Mouse (Mus musculus) right cerebral cortex, postnatal 14 days (tissue): ENCODE results near the gene Tyw1.
A peak's percentile ranks its signal among the peaks of the same experiment; 100 is the strongest.

ENCODE experiments used
- DNase-seq: peaks from one replicate; pipeline ENCODE4 v3.0.0; 2022

Tyw1 gene

DNA sequence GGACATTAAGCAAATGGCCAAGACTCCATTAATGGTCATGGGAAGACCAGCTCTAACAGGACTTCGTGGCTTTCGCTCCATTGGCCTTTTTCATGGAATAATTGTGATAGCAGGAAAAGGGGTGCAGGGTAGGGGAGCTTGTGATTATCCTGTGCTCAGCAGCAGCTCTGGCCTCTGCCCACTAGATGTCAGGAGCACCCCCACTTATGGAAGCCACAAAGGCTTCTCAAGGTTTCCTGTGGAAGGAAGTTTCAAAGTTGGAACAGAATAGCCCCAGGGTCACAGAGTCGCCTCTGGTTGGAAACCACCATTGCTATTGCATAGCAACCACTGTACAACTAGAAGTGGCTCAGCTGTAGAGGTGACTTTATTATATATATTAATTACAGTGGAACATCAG lies 65.1 kb downstream of the Tyw1 start:
- DNase-seq = no peak

DNA sequence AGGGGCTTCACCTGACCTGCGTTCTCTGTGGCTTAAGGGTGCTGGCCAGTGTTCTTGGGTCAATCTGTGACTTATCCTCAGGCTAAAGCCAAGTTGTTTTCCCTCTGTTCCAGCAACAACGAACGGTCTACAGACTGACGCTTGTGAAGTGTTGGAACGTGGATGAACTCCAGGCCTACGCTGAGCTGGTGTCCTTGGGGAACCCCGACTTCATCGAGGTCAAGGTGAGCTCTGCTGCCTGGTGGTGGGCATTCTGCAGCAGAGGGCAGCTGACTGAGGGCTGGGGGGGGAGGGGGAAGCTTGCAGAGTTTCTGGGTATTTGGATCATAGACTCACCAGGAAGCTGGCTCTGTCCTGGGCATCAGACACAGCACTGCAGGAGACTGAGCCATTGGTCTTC lies 70.1 kb downstream of the Tyw1 start:
- DNase-seq = no peak

- DNase-seq = no peak
Observed at GRCm38 (mm10) chr5:130327615-130328263, 72.3 kb downstream of the Tyw1 start.

- no peak for DNase-seq
Observed at GRCm38 (mm10) chr5:130328366-130328765, 72.9 kb downstream of the Tyw1 start.

- no peak for DNase-seq
Observed at GRCm38 (mm10) chr5:130329889-130330288, 74.5 kb downstream of the Tyw1 start.

GRCm38 (mm10) chr5:130330801-130331200 lies 75.4 kb downstream of the Tyw1 start:
- no peak for DNase-seq

GRCm38 (mm10) chr5:130331206-130331605 lies 75.8 kb downstream of the Tyw1 start:
- no peak for DNase-seq

DNA sequence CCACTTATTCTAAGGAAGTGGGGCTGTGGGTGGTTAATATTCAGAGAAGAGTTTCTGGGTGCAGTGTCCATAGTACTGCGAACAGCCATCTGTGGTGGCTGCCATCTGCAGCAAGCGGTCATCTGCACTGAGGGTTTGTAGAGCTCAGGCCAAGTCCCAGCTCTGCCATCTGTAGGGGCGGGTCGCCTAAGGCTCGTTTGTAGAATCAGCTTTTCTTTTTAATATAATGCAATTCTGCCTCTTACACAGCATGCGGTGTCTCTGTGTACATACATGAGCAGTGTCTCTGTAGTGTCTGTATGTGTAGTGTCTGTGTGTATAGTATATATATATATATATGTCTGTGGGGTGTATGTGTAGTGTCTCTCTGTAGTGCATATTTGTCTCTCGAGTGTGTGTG lies 78.1 kb downstream of the Tyw1 start:
- DNase-seq = no peak

DNA sequence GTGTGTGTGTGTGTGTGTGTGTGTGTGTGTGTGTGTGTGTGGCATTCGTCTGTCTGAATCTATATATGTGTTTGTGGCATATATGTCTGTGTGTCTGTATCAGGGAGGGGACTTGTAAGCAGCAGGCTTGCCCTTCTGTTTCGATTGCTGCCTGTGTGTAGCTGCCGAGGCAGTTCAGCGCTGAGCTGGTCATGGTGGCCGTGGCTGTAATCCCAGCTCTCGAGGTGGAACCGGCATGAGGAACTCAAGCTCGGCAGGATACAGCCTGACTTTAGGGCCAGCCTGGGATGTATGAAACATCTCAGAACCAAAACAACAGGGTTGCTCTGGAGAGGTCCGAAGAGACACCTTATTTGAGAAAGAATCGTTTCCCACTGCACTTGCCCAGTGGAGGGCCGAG lies 78.6 kb downstream of the Tyw1 start:
- no peak for DNase-seq

DNA sequence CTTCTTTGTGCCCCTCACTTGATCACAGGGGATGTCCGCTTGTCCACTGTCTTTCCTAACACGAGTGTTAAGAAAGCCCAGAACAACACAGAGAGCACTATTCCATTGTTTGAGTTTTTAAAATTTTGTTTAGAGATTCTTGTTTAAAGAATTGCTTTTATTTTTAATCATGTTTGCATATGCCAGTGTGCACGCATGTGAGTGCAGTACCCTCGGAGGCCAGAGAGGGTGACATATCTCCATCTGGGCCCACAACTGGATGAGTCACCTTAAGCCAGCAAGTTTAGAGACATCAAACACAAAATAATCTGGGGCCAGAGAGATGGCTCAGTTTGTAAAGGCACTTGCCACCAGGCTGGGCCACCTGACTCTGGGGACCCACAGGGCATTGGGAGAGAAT lies 80.0 kb downstream of the Tyw1 start:
- DNase-seq = no peak

DNA sequence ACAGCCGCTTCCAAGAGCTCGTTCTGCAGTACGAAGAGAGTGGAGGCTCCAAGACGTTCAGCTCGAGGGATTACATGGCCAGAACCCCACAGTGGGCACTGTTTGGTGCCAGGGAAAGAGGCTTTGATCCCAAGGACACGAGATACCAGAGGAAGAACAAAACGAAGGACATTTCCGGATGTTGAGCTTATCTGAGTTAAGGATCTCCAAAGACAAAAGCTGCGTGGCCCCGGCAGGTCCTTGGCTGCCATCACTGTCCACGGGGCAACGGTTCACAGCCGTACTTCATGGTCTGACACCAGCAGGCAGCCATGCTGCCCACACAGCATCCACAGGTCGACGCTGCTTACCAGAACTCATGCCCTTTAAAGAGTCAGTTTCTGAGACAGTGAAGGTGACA lies 85.2 kb downstream of the Tyw1 start:
- no peak for DNase-seq

DNA sequence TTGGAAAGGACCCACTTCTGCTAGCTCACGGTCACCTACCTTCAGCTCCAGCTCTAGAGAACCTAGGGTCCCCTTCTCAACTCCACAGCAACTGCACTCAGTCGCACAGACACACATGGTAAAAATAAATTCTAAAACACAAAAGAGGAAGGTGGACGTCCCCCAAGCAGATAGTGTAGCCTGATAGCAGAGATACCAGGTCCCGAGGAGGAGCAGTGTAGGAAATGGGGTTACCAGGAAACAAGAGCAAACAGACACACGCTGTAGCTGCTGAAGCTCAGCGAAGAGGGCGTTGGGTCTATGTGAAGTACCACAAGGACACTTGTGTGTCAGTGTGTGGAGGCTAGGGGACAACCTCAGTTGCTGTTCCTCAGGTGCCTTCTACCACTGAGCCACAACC lies 89.6 kb downstream of the Tyw1 start:
- no peak for DNase-seq

DNA sequence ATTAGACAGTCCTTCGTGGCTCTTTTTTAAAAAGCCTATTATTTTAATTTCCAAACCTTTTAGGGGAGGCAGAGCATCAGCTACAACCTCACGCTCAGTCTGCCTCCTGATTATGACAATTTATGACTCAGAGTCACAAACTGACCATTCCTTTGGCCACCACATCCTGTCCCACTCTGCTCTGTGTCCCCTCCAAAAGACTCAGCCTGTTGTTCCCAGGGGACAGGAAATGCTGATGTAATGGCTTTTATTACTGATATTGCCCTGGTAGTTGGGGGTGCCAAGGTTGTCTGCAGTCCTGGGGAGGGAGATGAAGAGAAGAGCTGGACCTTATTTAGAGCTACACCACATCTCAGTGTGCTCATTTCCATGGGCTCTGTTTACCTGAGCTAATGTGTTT lies 90.5 kb downstream of the Tyw1 start:
- DNase-seq = no peak

DNA sequence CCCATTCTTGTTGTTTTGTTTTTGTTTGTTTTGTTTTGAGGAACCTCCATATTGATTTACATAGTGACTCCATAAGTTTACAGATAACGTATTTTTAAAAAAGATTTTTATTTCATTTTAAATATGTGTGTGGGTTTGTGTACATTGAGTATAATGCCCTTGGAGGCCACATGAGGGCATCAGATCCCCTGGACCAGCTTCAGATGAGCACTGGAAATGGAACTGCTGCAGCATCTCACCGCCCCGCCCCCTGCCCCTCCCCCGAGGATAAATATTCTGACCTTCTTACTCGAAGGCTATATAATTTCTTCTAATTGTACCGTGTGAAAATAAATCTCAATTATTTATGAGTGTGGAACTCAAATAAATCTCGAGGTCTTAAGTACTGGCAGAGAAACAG lies 99.8 kb downstream of the Tyw1 start:
- DNase-seq = no peak

DNA sequence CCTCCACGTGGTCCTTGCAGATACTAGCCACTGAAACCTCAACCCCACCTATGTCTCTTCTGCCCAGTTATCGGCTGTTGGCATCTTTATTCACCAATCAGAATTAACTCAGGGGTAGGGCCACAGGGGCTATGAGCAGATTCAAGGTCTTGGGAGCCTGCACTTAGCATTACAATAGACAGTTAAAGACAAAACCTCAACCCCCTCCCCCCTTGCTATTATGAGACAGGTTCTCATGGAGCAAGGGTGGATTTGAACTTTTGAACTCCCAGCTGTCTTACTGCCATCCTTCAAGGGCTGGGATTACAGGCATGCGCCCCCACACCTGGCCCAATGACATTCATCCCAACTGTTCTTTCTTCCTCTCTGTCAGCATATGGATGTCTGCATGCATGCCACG lies 107.7 kb downstream of the Tyw1 start:
- DNase-seq = no peak

DNA sequence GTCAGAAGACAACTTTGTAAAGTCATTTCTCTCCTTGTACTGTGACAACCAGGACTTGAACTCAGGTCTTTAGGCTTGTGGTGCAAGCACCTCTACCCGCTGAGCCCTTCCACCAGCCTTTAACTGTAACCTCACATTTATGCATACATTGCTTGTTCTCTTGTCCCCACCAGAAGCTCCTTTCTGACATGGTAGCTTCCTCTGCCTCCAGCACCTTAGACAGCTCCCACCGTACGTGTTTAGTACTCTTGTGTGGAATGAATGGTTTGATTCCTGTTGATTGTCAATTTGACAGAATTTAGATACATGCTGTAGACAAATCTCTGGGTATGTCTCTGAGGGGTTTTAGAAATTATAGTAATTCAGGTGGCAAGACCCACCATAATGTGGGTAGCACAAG lies 108.4 kb downstream of the Tyw1 start:
- no peak for DNase-seq

DNA sequence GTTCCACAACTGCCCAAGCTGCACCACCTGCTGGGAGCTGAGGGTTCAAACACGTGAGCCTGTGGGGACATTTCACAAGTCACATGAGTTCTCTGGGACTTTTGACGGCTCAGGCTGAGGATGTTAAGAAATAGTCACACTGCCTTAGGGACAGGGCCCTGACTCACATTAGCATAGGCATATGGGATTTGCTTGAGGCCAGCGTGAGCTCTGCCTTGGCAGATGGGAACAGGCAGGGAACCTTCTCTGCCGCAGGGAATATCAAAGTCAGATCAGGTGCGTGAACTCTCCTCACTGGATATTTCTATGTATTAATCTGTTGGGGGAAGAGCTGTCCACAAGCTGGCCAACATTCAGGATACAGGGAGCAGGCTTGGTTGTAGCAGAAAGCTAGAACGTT lies 112.8 kb downstream of the Tyw1 start:
- no peak for DNase-seq

DNA sequence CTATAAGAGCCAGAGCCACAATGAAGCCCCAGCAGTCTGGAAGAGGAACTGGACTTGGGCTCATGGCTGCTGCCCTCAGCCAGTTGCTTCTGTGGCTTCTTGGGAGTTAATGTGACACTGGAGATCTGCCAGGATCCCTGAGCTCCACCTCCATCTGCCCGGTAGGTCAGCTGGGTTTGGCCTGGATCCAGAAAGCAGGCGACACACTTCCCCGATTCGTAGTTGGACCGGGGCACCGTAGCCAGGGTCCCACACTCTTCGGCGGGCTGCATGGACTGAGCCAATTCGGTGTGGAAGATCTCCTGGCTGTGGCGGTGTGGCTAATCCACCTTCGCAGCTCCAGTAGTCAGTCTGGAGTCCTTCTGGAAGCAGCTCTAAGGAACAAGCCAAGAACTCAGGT lies 113.8 kb downstream of the Tyw1 start, which contains the start of gene Caln1:
Caln1 (plus strand) TSS at position 219 of the 400 bp plus-strand sequence.
- DNase-seq = no peak

DNA sequence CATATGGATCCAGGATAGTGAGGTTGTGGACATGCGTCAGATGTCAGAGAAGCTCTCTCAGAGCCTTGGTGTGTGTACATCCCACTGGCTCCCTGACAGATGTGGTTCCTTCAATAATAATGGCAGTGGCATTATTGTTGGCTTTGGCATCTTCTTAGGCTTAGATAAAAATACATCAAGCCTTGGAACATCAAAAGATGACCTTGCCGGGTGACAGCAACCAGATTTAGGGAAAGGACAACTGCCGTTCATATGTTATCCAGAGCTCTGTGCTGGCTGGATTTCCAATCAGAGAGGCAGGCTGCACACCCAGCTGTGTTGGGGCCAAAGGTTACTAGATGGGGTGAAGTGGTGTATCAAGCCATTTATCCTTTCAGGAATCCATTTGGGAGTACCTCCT lies 120.0 kb downstream of the Tyw1 start:
- no peak for DNase-seq

DNA sequence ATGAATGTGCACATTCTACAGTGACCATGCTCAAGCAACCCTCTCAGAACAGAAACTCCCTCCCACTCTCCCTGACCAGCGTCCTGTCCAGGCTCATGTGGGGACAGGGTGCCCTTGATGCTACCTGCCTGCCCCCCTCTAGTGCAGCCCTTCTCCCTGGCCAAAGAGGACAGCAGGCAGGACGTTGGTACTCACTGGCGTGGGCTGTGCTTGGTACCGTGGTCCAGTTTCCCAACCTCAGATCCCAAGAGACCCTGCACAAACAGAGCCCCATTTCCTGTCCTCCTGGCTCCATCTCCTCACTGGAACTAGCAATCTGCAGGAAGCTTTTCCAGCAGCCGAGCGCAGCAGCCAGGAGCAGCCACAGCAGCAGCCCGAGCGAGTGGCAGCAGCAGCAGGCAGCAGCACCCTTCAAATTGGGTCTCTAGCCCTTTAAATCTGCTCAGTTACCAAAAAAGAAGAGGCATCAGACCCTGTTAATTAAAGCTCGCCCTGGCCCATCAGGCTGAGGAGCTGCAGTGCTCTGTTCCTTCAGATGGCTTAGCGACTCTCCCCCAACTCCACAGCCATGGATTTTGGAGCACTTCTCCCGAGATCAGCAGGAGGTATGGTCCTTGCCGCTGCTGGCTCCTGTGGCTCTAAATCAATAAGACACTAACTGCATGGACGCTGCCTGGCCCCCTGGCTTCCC lies 128.9 kb downstream of the Tyw1 start, which contains the start of gene A330070K13Rik:
A330070K13Rik (minus strand) TSS at position 410 of the 691 bp plus-strand sequence.
- DNase-seq = peak; percentile 28

- no peak for DNase-seq
Observed at GRCm38 (mm10) chr5:130386418-130386817, 131.0 kb downstream of the Tyw1 start.
